Mouse (Mus musculus) limb, embryonic 15.5 days (tissue): ENCODE measurements around the gene Prkar1a. TPM values are rescaled to one million over a fixed set of nuclear protein-coding genes. Genes with fewer than 3 reads are reported as not detected.
"Not testable (repeated sequence)": the region's sequence is repeated elsewhere in the genome, so short reads cannot be mapped to it uniquely, and the experiment has no call there.

Source experiments
- ATAC-seq: fragments of 200-750 bp; cut with Nextera tagmentation; 2 replicates; pipeline ENCODE4 v1.8.0; 2017; ENCODE audit warnings: low read depth, moderate TSS enrichment; ENCODE audit not compliant: insufficient number of reproducible peaks, low FRiP score, low TSS enrichment
- H3K27ac ChIP-seq: fragments of 300-500 bp; sonication (generic); 2 replicates; pipeline ENCODE4 v1.5.1; 2015; ENCODE audit warnings: moderate library complexity, mild to moderate bottlenecking, inconsistent platforms
- H3K27me3 ChIP-seq: fragments of 300-500 bp; sonication (generic); 2 replicates; pipeline ENCODE4 v1.6.1; 2015; ENCODE audit warnings: inconsistent platforms
- H3K36me3 ChIP-seq: fragments of 300-500 bp; sonication (generic); 2 replicates; pipeline ENCODE4 v1.6.1; 2015; ENCODE audit warnings: inconsistent platforms
- H3K4me1 ChIP-seq: fragments of 300-500 bp; sonication (generic); 2 replicates; pipeline ENCODE4 v1.6.1; 2015; ENCODE audit warnings: inconsistent platforms
- H3K4me2 ChIP-seq: fragments of 300-500 bp; sonication (generic); 2 replicates; pipeline ENCODE4 v1.6.1; 2015; ENCODE audit warnings: mild to moderate bottlenecking, inconsistent platforms
- H3K4me3 ChIP-seq: fragments of 300-500 bp; sonication (generic); 2 replicates; pipeline ENCODE4 v1.5.1; 2015; ENCODE audit warnings: mild to moderate bottlenecking, inconsistent platforms
- H3K9ac ChIP-seq: fragments of 300-500 bp; sonication (generic); 2 replicates; pipeline ENCODE4 v1.6.1; 2015; ENCODE audit warnings: inconsistent platforms
- H3K9me3 ChIP-seq: fragments of 300-500 bp; sonication (generic); 2 replicates; pipeline ENCODE4 v1.6.1; 2016; ENCODE audit warnings: inconsistent platforms
- WGBS: fragments of 180-500 bp; shearing (Covaris S2); methylation state at CpG from one replicate; pipeline ENCODE4 v1.1.7; 2015; 5-methylcytosine and 5-hydroxymethylcytosine counted together
- polyA plus RNA-seq: library from polyadenylated mRNA; unstranded; fragments of >200 nt; fragmentation: Nextera tagmentation; extraction: Ambion mirVana; gene quantifications from 2 replicates; pipeline ENCODE4 v1.2.1, GENCODE M21; 2015

Prkar1a gene
- polyA plus RNA-seq, 1 experiment from 2014 or later, result 309 TPM

DNA sequence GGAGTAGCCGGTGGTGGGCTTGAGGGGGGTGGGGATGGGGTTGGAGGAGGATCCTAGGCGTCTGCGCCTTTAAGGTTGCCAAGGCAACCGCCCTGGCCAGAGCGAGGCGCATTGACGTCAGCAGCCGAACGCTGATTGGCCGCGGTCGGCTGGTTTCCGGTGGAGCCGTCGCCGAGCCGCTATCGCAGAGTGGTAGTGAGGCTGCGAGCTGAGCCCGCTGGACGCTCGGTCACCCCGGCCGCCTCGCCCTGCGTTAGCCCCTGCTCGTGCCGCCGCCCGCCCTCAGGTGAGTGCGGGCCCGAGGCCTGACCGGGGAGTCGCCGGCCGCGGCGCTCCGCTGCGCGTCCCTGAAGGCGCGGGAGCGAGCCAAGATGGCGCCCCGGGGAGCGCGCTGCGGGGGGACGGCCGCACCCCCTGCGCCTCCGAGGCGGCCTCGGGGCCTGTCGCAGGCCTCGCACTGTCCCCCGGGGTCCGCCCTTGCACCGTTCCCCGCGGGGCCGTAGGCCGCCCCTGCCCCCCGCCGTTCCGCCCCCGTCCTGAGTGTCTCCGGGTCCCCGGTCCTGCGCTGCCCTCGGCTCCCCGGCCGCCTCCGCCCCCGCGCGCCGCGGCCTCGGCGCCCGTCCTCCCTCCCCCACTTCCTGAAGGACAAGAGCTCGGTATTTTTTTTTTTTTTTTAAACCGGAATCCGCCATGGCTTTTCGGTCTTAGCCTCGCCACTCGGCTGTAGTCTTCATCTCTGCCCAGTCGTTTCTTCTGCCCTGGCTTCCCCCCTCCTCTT is 1.8 kb downstream of the Prkar1a start:
- Histone ChIP-seq H3K27ac (peak overlapping the region; percentile 96), H3K4me3 (peak overlapping the region; percentile 86), H3K4me2 (peak overlapping the region; percentile 89), H3K9ac (peak overlapping the region; percentile 90), H3K36me3 (peaks cover 19% of the 10 kb centered on the region), H3K27me3 (no peaks in the 10 kb centered on the region), H3K9me3 (no peaks in the 10 kb centered on the region), H3K4me1 (peaks cover 33% of the 10 kb centered on the region)
- WGBS, result under 1% methylated on average over 84 of the region's 90 CpGs
- peak; percentile 89 for ATAC-seq

DNA sequence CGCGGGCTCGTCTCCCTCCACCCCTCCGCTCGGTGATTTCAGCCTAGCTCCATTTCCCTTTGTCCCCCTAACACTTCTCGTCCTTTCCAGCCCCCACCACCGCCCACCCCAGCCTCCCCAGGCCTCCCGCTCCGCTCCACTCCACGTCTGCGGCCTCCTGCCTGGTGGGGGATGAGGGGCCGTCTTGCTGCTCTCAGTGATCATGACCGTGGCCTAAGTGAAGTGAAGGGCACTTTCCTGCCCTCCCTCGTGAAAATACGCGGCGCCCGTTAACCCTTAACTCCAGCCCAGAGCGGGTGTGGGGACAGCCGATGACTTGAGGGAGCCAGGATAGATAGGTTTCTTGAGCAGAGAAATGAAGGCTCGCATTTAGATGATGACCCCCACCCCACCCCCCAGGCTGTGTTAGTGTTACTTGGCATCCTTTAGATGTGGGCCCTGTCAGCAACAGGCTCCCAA is 2.4 kb downstream of the Prkar1a start:
- WGBS, result under 1% methylated on average over 21 of the region's 21 CpGs

DNA sequence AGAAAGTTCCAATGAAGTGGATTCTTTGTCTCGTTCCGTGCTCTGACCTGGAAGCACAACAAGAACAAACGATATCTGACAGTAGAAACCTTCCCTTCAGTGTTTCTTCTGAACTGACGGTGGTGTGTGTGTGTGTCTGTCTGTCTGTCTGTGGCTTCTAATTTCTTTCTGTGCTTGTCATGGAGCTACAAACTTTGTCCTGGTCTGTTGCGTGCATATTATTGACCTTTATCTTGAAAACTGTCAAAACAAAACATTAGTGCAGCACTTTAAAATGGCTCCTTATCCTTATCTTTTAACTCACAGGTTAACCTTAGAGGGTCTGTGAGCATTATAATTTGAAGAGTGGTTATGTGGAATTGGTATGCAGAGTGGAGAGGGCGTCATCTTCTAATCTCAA is 3.3 kb downstream of the Prkar1a start:
- WGBS, result 61% methylated on average over 6 of the region's 6 CpGs

More for the DNA sequence above, 2.4 kb downstream of the Prkar1a start:
- no peaks in the 10 kb centered on the region for H3K27me3 ChIP-seq
- peaks cover 24% of the 10 kb centered on the region for H3K36me3 ChIP-seq
- peak overlapping the region; percentile 90 for H3K9ac ChIP-seq
- peak overlapping the region; percentile 96 for H3K27ac ChIP-seq
- no peak; the same call in 1 of the 2 replicates for ATAC-seq
- H3K9me3 ChIP-seq, result no peaks in the 10 kb centered on the region
- H3K4me1 ChIP-seq, result peaks cover 33% of the 10 kb centered on the region
- H3K4me3 ChIP-seq, result peak overlapping the region; percentile 86
- H3K4me2 ChIP-seq, result peak overlapping the region; percentile 71

DNA sequence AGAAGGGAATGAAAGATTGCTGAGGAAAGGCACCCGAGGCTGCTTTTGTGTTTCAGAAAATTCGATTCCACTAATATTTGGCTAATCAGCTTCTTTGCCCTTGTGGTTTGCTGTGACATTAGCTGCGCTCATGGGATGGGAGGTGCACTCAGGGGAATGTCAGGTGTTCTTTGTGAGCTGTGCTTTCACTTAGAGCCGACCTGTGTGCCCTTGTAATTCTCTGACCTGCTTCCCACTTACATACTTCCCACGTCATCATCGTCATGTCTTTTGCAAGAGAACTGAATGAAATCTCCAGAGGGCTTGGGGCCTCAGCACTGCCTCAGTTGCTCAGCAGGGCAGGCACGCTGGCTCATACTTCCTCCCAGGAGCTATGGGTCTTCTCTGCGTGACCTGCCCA is 4.0 kb downstream of the Prkar1a start:
- no peak overlapping the region for H3K4me2 ChIP-seq
- 0 out of 2 replicates have a peak overlapping the region, but pooled peaks have one; percentile 86 for H3K4me3 ChIP-seq
- H3K36me3 ChIP-seq, result peaks cover 31% of the 10 kb centered on the region
- 70% methylated on average over 8 of the region's 8 CpGs for WGBS
- no peaks in the 10 kb centered on the region for H3K27me3 ChIP-seq
- H3K27ac ChIP-seq, result no peak overlapping the region
- peaks cover 33% of the 10 kb centered on the region for H3K4me1 ChIP-seq
- no peaks in the 10 kb centered on the region for H3K9me3 ChIP-seq
- H3K9ac ChIP-seq, result no peak overlapping the region
- ATAC-seq, result no peak

More for the DNA sequence above, 3.3 kb downstream of the Prkar1a start:
- H3K4me2 ChIP-seq, result peak overlapping the region; percentile 71
- H3K4me1 ChIP-seq, result peaks cover 33% of the 10 kb centered on the region
- no peak overlapping the region for H3K27ac ChIP-seq
- peaks cover 31% of the 10 kb centered on the region for H3K36me3 ChIP-seq
- ATAC-seq, result no peak
- H3K4me3 ChIP-seq, result peak overlapping the region; percentile 86
- H3K9me3 ChIP-seq, result no peaks in the 10 kb centered on the region
- H3K27me3 ChIP-seq, result no peaks in the 10 kb centered on the region
- H3K9ac ChIP-seq, result 0 out of 2 replicates have a peak overlapping the region, but pooled peaks have one; percentile 90

DNA sequence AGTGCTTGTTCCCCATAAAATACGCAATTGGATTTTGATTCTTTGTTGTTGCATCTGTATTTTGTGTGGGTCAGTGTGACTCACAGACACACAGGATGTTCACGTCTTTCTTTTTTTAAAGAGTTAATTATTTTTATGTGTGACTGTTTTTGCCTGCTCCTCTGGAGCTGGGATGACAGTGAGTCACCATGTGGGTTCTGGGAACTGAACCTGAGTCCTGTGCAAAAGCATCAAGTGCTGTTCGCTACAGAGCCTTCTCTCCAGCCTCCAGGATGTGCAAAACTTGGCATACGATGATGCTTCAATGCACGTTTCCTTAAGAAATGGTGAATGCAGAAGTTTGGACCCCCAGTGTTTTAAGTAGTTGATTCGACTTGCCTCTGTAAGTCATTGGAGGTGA is 5.4 kb downstream of the Prkar1a start:
- Histone ChIP-seq H3K27me3 (no peaks in the 10 kb centered on the region), H3K4me3 (no peak overlapping the region), H3K4me2 (no peak overlapping the region), H3K9me3 (no peaks in the 10 kb centered on the region), H3K4me1 (peaks cover 25% of the 10 kb centered on the region), H3K27ac (no peak overlapping the region), H3K36me3 (peaks cover 41% of the 10 kb centered on the region), H3K9ac (no peak overlapping the region)
- ATAC-seq, result no peak
- WGBS, result 85% methylated on average over 6 of the region's 6 CpGs

DNA sequence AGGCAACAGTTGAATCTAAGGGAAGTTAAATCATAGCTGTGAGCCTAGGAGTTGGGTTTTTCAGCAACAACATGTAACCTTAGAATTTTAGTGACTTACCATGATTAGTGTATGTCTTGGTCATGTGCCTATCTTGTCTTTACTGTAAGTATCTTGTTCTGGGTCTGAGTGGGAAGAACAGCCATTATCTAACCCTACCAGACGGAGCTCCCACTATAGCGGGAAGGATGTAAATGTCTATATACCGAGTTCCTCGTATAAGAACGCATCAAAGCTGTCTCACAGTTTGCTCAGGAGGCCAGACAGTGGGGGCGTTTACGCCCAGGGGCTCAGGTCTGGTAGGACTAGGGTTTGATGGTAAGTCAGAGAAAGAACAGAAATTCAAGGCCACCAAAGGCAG is 7.0 kb downstream of the Prkar1a start:
- H3K4me1 ChIP-seq, result peaks cover 21% of the 10 kb centered on the region
- H3K9ac ChIP-seq, result no peak overlapping the region
- peaks cover 57% of the 10 kb centered on the region for H3K36me3 ChIP-seq
- no peak for ATAC-seq
- H3K9me3 ChIP-seq, result no peaks in the 10 kb centered on the region
- no peak overlapping the region for H3K4me2 ChIP-seq
- H3K4me3 ChIP-seq, result no peak overlapping the region
- H3K27me3 ChIP-seq, result no peaks in the 10 kb centered on the region
- 85% methylated on average over 7 of the region's 7 CpGs for WGBS
- no peak overlapping the region for H3K27ac ChIP-seq

DNA sequence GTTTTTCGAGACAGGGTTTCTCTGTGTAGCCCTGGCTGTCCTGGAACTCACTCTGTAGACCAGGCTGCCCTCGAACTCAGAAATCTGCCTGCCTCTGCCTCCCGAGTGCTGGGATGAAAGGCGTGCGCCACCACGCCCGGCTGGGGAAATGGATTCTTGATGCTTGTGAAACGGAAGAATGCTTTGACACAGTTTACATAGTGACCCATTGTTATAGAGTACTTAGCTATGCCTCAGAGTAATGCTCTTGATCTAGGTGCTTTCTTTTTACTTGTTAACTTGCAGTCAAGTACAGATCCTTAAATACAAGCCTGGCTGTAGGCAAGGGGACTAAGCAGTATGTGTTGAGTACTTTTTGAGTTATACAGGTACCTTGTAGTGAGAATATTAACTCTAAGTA is 11.3 kb downstream of the Prkar1a start:
- H3K4me3 ChIP-seq, H3K27ac ChIP-seq, H3K9ac ChIP-seq, H3K9me3 ChIP-seq, ATAC-seq, H3K4me2 ChIP-seq, H3K4me1 ChIP-seq, H3K27me3 ChIP-seq: not testable (repeated sequence)
- peaks cover 75% of the 10 kb centered on the region for H3K36me3 ChIP-seq
- WGBS, result 92% methylated on average over 8 of the region's 8 CpGs

DNA sequence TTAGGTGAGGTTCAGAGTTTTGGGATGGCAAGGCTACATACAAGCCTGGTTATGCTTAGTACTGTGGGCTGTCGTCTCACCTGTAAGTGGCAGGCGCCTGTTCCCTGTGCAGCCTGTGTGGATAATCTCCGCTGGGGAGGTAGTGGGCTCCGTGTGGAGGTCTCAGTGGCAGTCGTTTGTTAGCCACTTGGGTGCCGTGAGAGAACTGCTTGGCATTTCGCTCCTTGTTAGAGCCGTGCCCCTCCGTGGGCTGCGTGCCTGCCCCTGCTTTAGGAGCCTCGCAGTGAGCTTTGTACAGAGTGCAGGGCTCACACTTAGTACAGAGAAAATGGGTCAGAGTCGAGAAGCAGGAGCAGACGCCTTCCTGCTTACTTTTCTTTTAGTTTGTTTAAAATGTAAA is 15.1 kb downstream of the Prkar1a start:
- no peak for ATAC-seq
- Histone ChIP-seq H3K4me1 (no peaks in the 10 kb centered on the region), H3K9ac (no peak overlapping the region), H3K9me3 (no peaks in the 10 kb centered on the region), H3K36me3 (peaks cover 85% of the 10 kb centered on the region), H3K4me3 (no peak overlapping the region), H3K4me2 (no peak overlapping the region), H3K27ac (no peak overlapping the region), H3K27me3 (no peaks in the 10 kb centered on the region)
- WGBS, result 82% methylated on average over 13 of the region's 13 CpGs

DNA sequence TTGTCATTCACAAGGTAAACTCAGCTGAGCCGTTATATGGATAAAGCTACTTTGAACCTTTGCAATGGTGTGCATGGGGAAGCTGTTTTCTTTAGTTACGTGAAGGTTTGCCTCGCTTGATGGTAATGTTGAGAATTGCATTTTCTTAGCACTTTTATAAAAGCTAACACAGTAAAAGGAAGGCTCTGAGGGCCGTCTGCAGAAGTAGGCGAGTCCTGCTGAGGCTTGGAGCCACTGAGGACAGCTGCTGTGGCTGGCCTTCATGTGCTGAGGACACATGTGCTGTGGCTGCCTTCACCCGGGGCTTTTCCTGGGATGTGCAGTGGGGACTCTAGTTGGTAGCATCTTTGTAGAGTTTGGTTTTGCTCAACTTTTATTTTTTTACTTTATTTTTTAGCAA is 16.2 kb downstream of the Prkar1a start:
- WGBS, result 84% methylated on average over 6 of the region's 6 CpGs

DNA sequence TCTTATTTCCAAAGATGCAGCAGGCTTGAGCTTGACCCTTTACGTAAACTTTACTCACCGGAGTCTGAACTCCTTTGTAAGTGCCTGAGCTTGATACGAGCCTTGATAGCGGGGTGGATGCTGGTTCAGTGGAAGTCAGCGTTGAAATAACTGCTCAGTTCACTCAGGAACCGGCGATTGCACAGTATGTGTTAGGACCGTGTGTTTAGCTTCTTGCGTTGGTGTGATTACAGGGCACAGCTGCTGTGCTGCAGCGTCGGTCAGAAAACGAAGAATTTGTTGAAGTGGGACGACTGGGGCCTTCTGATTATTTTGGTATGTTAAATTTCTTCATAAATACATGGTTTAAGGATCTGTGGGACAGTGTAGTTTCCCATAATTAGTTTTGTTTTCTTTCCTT is 17.2 kb downstream of the Prkar1a start:
- 92% methylated on average over 13 of the region's 13 CpGs for WGBS
- H3K9me3 ChIP-seq, result no peaks in the 10 kb centered on the region

More for the DNA sequence above, 16.2 kb downstream of the Prkar1a start:
- H3K4me3 ChIP-seq, result no peak overlapping the region
- no peak for ATAC-seq
- H3K27me3 ChIP-seq, result no peaks in the 10 kb centered on the region
- no peak overlapping the region for H3K27ac ChIP-seq
- H3K36me3 ChIP-seq, result peaks cover 80% of the 10 kb centered on the region
- no peak overlapping the region for H3K9ac ChIP-seq
- H3K4me2 ChIP-seq, result no peak overlapping the region
- peaks cover under 1% of the 10 kb centered on the region for H3K4me1 ChIP-seq
- no peaks in the 10 kb centered on the region for H3K9me3 ChIP-seq

DNA sequence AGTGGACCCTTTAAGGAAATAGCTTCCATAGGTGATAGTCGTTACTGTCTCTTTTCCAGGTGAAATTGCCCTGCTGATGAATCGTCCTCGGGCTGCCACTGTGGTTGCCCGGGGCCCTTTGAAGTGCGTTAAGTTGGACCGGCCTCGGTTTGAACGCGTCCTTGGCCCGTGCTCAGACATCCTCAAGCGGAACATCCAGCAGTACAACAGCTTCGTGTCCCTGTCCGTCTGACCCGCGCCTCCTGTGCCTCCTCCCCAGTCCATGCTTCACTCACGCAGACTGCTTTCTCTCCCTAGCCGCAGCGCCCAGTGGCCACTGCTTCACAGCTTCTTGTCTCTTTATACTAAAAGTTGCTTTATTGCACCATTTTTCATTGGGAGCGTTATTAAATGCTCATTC is 18.2 kb downstream of the Prkar1a start:
- 85% methylated on average over 19 of the region's 19 CpGs for WGBS
- Histone ChIP-seq H3K4me2 (no peak overlapping the region), H3K36me3 (peaks cover 66% of the 10 kb centered on the region), H3K27me3 (no peaks in the 10 kb centered on the region), H3K27ac (no peak overlapping the region), H3K9ac (no peak overlapping the region), H3K9me3 (no peaks in the 10 kb centered on the region), H3K4me1 (peaks cover 8% of the 10 kb centered on the region), H3K4me3 (no peak overlapping the region)
- ATAC-seq, result no peak

More for the DNA sequence above, 17.2 kb downstream of the Prkar1a start:
- no peak overlapping the region for H3K27ac ChIP-seq
- no peaks in the 10 kb centered on the region for H3K27me3 ChIP-seq
- no peak overlapping the region for H3K4me3 ChIP-seq
- peaks cover 70% of the 10 kb centered on the region for H3K36me3 ChIP-seq
- H3K4me1 ChIP-seq, result peaks cover 6% of the 10 kb centered on the region
- H3K9ac ChIP-seq, result no peak overlapping the region
- no peak overlapping the region for H3K4me2 ChIP-seq
- no peak for ATAC-seq

DNA sequence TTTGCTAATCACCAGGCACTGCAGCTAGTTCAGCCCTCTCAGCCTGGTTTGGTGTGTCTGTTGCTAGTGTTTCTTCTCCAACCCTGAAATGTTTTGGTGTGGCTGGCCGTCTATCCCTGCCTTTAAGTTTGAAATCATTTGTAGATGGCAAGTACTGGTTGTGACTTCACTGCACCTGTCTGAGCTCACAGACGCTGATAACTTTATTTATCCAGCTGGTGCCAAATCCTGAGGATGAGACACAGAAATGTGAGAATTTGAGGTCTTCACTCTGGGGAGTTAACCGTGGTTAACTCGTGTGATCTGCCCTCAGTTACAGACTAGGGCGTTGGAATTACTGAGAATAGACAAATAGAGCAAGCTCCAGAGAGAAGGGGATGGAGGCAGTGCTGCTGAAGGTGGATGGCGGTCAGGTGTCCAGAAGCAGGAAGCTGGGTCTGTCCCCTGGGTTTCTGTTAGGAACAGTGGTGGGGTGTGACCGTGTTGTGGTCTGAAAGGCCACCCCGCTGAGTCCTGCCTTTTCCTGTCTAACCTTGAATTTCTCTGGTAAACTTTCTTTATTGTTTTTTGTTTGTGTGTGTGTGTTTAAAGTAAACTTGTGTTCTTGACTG is 19.0 kb downstream of the Prkar1a start:
- no peak overlapping the region for H3K4me2 ChIP-seq
- 77% methylated on average over 8 of the region's 8 CpGs for WGBS
- no peaks in the 10 kb centered on the region for H3K9me3 ChIP-seq
- no peak overlapping the region for H3K4me3 ChIP-seq
- H3K36me3 ChIP-seq, result peaks cover 60% of the 10 kb centered on the region
- no peak for ATAC-seq
- H3K4me1 ChIP-seq, result peaks cover 12% of the 10 kb centered on the region
- no peaks in the 10 kb centered on the region for H3K27me3 ChIP-seq
- no peak overlapping the region for H3K27ac ChIP-seq
- H3K9ac ChIP-seq, result no peak overlapping the region
